Mouse (Mus musculus) cortical plate, adult 2 months (tissue): ENCODE measurements around the gene Cds1. TPM values are rescaled to one million over a fixed set of nuclear protein-coding genes. Genes with fewer than 3 reads are reported as not detected.

Source experiments
- H3K27ac ChIP-seq: fragments of 200-500 bp; 2 replicates; pipeline ENCODE4 v1.5.1; 2012; ENCODE audit warnings: low read length, control low read depth, inconsistent platforms; ENCODE audit not compliant: insufficient read depth
- H3K4me1 ChIP-seq: fragments of 200-500 bp; 2 replicates; pipeline ENCODE4 v1.6.1; 2011; ENCODE audit warnings: low read length; ENCODE audit not compliant: control insufficient read depth, insufficient read depth
- H3K4me3 ChIP-seq: fragments of 200-500 bp; 2 replicates; pipeline ENCODE4 v1.5.1; 2011; ENCODE audit warnings: mild to moderate bottlenecking, low read length, control low read depth; ENCODE audit not compliant: insufficient read depth
- CTCF ChIP-seq: fragments of 200-500 bp; IDR thresholded peaks from 2 replicates; pipeline ENCODE4 v1.5.1; 2011; ENCODE audit warnings: mild to moderate bottlenecking, control low read depth, low read length; ENCODE audit not compliant: insufficient read depth; ENCODE audit errors: extremely low read depth
- POLR2A ChIP-seq: fragments of 200-500 bp; IDR thresholded peaks from 2 replicates; pipeline ENCODE4 v1.6.1; 2011; ENCODE audit warnings: mild to moderate bottlenecking, low read length, control low read depth; ENCODE audit not compliant: insufficient read depth; ENCODE audit errors: extremely low read depth
- polyA plus RNA-seq: library from polyadenylated mRNA; depleted of rRNA; stranded (reverse); fragments of >200 nt; gene quantifications from 2 replicates; pipeline ENCODE4 v1.2.3, GENCODE M21; 2012

Gene Cds1
- polyA plus RNA-seq, 1 experiment: 74.6 TPM

- Histone ChIP-seq H3K4me3 (no peak overlapping the region), H3K4me1 (peaks cover 5% of the 10 kb centered on the region), H3K27ac (no peak overlapping the region)
- no peak for TF ChIP-seq POLR2A
- no peak for TF ChIP-seq CTCF
Observed at GRCm38 (mm10) chr5:101821491-101822310, 56.8 kb downstream of the Cds1 start.

DNA sequence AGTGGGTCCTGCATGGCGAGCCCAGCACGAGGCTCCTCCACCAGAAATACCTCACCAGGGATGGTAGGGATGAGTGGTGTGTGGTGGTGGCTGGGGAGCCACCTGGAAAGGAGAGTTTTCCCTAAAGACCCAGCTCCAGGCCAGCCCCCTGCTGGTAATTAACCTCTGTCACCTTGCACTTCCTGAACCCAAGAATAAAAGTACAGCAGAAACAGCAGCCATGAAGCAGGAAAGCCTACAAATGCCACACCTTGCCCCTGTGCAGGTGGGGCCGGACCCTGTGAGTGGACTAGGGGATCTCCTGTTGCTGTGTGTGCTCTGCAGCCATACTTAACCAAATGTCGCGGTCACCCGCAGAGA lies 57.4 kb downstream of the Cds1 start:
- no peak overlapping the region for H3K27ac ChIP-seq
- no peak overlapping the region for H3K4me3 ChIP-seq
- peaks cover 6% of the 10 kb centered on the region for H3K4me1 ChIP-seq
- TF ChIP-seq POLR2A: no peak
- no peak for TF ChIP-seq CTCF

DNA sequence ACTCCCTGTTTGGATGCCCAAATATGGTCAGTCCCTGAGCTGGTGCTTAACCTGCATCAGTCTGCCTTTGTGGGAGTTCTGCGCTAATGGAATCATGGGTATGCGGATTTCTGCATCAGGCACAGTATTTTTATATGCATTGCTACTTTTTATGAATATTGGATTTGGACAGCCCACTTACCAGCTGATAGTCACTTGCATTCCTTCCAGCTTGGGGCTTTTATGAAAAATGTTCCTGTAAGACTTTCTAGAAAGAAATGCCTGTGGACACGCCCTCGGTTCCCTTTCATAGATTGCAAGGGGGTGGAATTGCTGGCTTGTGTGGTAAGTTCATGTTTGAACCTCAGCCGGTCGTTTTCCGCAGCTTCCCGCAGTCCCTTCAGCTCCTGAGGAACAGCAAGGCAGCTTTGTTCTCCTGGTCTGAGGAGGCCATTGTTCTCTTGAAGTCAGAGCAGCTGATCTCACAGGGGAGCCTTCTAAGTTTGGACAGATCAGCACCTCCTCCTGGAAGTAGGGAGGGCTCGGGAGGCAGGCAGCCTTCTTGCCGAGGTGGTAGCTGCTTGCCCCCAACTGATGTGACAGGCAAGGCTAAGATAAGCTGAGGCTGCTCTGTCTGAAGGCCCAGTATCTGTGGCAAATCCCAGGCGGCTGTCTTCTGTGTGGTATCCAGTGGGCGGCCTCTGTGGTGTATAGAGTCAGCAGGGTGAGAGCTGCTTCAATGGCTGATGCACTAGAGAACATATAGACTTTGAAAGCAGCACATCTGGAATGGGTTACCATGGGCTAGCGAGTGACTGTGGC lies 60.4 kb downstream of the Cds1 start:
- peak overlapping the region; percentile 68; the same call in 1 of the 2 replicates for H3K27ac ChIP-seq

GRCm38 (mm10) chr5:101826531-101826970 lies 61.6 kb downstream of the Cds1 start:
- Histone ChIP-seq H3K4me3 (no peak overlapping the region), H3K27ac (no peak overlapping the region), H3K4me1 (peaks cover 6% of the 10 kb centered on the region)
- TF ChIP-seq CTCF (no peak), POLR2A (no peak)

More for the DNA sequence above, 60.4 kb downstream of the Cds1 start:
- peaks cover 6% of the 10 kb centered on the region for H3K4me1 ChIP-seq
- no peak overlapping the region for H3K4me3 ChIP-seq
- no peak for TF ChIP-seq POLR2A
- no peak for TF ChIP-seq CTCF

DNA sequence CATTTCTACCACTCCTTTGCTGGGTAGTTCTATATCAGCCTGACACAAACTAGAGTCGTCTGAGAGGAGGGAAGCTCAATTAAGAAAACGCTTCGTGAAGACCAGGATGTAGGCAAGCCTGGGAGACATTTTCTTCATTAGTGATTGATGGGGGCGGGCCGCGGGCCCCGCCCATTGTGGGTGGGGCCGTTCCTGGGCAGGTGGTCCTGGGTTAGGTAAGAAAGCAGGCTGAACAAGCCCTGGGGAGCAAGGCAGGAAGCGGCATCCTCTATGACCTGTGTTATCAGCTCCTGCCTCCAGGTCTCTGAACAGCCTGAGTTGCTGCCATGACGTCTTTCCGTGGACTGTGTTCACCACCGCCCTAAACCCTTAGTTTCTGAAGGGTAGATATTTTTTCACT lies 62.5 kb downstream of the Cds1 start:
- Histone ChIP-seq H3K4me1 (peaks cover 6% of the 10 kb centered on the region), H3K4me3 (no peak overlapping the region), H3K27ac (no peak overlapping the region)
- TF ChIP-seq POLR2A: no peak
- no peak for TF ChIP-seq CTCF

GRCm38 (mm10) chr5:101828932-101829331 lies 64.0 kb downstream of the Cds1 start:
- Histone ChIP-seq H3K27ac (no peak overlapping the region), H3K4me1 (peaks cover 6% of the 10 kb centered on the region), H3K4me3 (no peak overlapping the region)
- no peak for TF ChIP-seq CTCF
- no peak for TF ChIP-seq POLR2A

GRCm38 (mm10) chr5:101830180-101830579 lies 65.2 kb downstream of the Cds1 start:
- TF ChIP-seq POLR2A: no peak
- no peak for TF ChIP-seq CTCF
- H3K4me3 ChIP-seq: no peak overlapping the region

DNA sequence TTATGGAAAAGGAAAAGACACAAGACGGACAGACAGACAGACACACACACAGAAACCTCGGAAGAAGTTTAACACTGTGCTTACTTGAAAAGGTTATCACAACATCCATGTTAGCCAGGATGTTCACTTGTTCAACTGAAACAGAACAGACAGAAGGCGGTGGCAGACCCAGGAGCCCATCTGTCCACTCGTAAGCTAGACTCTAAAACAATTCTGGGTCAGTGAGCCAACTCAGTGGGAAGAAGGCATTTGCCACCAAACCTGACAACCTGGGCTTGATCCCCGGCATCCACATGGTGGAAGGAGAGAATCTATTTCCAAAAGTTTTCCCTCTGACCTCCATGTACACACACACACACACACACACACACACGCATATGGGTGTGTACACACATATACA lies 67.1 kb downstream of the Cds1 start:
- Histone ChIP-seq H3K27ac (no peak overlapping the region), H3K4me1 (no peaks in the 10 kb centered on the region), H3K4me3 (no peak overlapping the region)
- TF ChIP-seq CTCF (no peak), POLR2A (no peak)

More at GRCm38 (mm10) chr5:101830180-101830579, 65.2 kb downstream of the Cds1 start:
- Histone ChIP-seq H3K27ac (no peak overlapping the region), H3K4me1 (peaks cover 3% of the 10 kb centered on the region; the same call in 1 of the 2 replicates)

DNA sequence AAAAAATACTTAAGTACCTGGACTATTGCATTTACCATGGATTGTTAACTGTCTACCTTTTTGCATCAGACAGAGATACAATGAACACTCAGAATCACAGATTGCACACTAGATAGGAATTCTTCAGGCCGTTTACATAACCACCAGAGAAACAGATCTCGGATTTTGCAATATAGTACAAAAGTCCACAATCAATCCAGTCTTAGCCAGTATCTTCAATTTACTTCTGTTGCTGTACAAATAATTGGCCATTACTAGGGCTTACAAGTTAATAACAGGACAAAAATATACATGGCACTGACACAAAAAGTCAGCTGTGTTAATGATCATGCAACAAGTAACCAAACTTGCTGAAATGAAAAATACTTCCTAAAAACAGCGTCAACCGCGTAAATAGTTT lies 68.1 kb downstream of the Cds1 start:
- no peak overlapping the region for H3K27ac ChIP-seq
- no peaks in the 10 kb centered on the region for H3K4me1 ChIP-seq
- TF ChIP-seq CTCF (no peak), POLR2A (no peak)
- H3K4me3 ChIP-seq: no peak overlapping the region
